ENCODE assay signal across 22 mouse cellular contexts in genomic region chr16:86399288-86399687, GRCm38 (mm10).
A peak's percentile ranks its signal among the peaks of the same experiment; 100 is the strongest.
DNase-seq lines count a peak whose midpoint lies in the region; ATAC-seq lines count a peak whose summit lies in the region.
"Had no signal": no experiment of that assay in that cellular context is flagged by ENCODE, and none has a peak within 500 bp of the region (broad histone marks: within the 10 kb centered on the region; RNA-seq: fewer than 3 reads in every experiment).

No protein-coding gene starts in this region.

- no peaks in the 10 kb centered on the region for H3K36me3 ChIP-seq in kidney, embryonic 15.5 days
- H3K36me3 ChIP-seq: embryonic facial prominence, embryonic 13.5 days; embryonic facial prominence, embryonic 15.5 days; forebrain, embryonic 10.5 days; forebrain, embryonic 12.5 days had no signal

- H3K27me3 ChIP-seq in kidney, embryonic 15.5 days: no peaks in the 10 kb centered on the region
- H3K27me3 ChIP-seq: embryonic facial prominence, embryonic 13.5 days; embryonic facial prominence, embryonic 15.5 days; forebrain, embryonic 12.5 days had no signal

- 82% methylated on average over 1 of the region's 1 CpGs for WGBS in kidney, embryonic 15.5 days

- peak; percentile 24 to 29 for DNase-seq in kidney, adult 8-10 months
- no peak for DNase-seq in kidney, postnatal 4 days
- DNase-seq in kidney, adult 18-20 months: no peak
- DNase-seq in kidney, postnatal 36 days: peak; percentile 10 to 13
- no peak for DNase-seq in kidney, adult 11 months
- DNase-seq: adrenal gland, adult 2 months; adrenal gland, postnatal 10 days; adrenal gland, postnatal 25 days; cerebellum, adult 11 months; cerebellum, adult 18-20 months; cerebellum, adult 8-10 months; cerebellum, adult 9-11 months; cerebellum, postnatal 14 days; cerebellum, postnatal 36 days; embryo, embryonic 11 days had no signal

- H3K4me1 ChIP-seq in kidney, embryonic 15.5 days: no peaks in the 10 kb centered on the region
- H3K4me1 ChIP-seq: embryonic facial prominence, embryonic 13.5 days; embryonic facial prominence, embryonic 15.5 days; forebrain, embryonic 10.5 days; forebrain, embryonic 12.5 days had no signal

- H3K4me3 ChIP-seq in kidney, embryonic 15.5 days (replicated peaks): no peak overlapping the region
- H3K4me3 ChIP-seq: embryonic facial prominence, embryonic 13.5 days; embryonic facial prominence, embryonic 15.5 days; erythroblast, embryonic 14.5 days; forebrain, embryonic 10.5 days; forebrain, embryonic 12.5 days had no signal

- peak; percentile 80 for ATAC-seq in kidney, embryonic 15.5 days (replicated peaks; ENCODE audit: low FRiP score)
- ATAC-seq: forebrain, embryonic 14.5 days had no signal

- no peak overlapping the region for H3K4me2 ChIP-seq in kidney, embryonic 15.5 days
- H3K4me2 ChIP-seq: embryonic facial prominence, embryonic 13.5 days; embryonic facial prominence, embryonic 15.5 days; forebrain, embryonic 12.5 days had no signal

- 0 out of 2 replicates have a peak overlapping the region, but pooled peaks have one; percentile 27 for H3K27ac ChIP-seq in kidney, embryonic 15.5 days
- H3K27ac ChIP-seq: embryonic facial prominence, embryonic 13.5 days; embryonic facial prominence, embryonic 15.5 days; forebrain, embryonic 10.5 days; forebrain, embryonic 12.5 days had no signal

- H3K9me3 ChIP-seq in kidney, embryonic 15.5 days (replicated peaks): no peaks in the 10 kb centered on the region
- H3K9me3 ChIP-seq: embryonic facial prominence, embryonic 13.5 days; embryonic facial prominence, embryonic 15.5 days; forebrain, embryonic 10.5 days; forebrain, embryonic 12.5 days had no signal

- H3K9ac ChIP-seq in kidney, embryonic 15.5 days: no peak overlapping the region
- H3K9ac ChIP-seq: embryonic facial prominence, embryonic 13.5 days; embryonic facial prominence, embryonic 15.5 days; forebrain, embryonic 12.5 days had no signal

Comparison
In these comparisons a context has a peak if more than half of its experiments do, and no peak if none do; other contexts are left out.
1. DNase-seq: peak in kidney, adult 8-10 months (2 of 2) and kidney, postnatal 36 days (2 of 2); none in kidney, postnatal 4 days (0 of 2), kidney, adult 18-20 months (single experiment) and kidney, adult 11 months (single experiment).